Mouse (Mus musculus) heart, postnatal 10 days (tissue): ENCODE results near the gene Rnf11. TPM values are rescaled to one million over a fixed set of nuclear protein-coding genes. Genes with fewer than 3 reads are reported as not detected.

Experiments
- DNase-seq, 2 experiments: peaks; one replicate each; pipeline ENCODE4 v3.0.0; 2021
- intact Hi-C: fragments of 180-260 bp; cut with DNase I; formaldehyde crosslinking; loops from one replicate; pipeline ENCODE4 v1.15.1; 2025
- total RNA-seq, 2 experiments: library from RNA; stranded (reverse); gene quantifications; 2 replicates each; pipeline ENCODE4 v1.2.3; 2021

Rnf11 gene
- total RNA-seq, 2 experiments from 2014 or later: 107 to 112 TPM

DNA sequence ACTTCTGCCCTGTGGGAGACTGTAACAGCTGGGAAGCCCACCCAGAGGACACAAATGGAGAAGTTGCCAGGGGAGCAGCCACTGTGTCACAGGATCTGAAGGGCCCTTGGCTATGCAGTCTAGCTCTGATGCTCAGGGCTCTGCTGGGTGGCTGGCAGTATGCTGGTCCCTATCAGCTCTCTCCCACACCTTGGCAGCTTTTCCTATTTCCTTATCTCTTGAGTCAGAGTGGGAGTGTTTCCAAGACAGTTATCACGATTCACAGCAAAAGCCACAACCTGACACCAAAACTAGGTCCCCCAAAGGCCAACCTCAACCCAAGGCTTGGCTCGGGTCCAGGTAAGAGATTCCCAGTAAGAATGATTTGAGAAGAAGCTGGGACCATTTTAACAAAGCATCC lies 39.1 kb downstream of the Rnf11 start:
- DNase-seq: peak; percentile 37 to 60

DNA sequence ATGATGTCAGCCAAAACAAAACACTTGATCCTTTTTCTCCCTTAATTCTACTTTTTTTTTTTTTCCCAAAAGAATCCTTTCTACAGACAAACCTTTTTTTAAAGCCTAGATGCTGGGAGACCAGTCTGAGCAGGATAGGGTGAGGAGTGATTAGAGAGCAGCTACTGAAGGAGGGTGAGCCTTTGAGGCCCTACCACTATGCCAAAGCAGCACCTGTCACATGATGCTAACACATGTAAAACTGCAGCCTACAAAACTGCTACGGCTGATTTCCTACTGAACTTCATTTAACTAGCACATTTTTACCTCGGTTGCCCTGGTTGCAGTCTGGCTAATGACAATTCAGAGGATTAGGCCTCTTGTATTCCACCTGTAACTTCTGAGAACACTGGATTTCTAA lies 39.6 kb downstream of the Rnf11 start:
- intact Hi-C loops: no loop called here
- DNase-seq: no peak

More for the DNA sequence above, 39.1 kb downstream of the Rnf11 start:
- intact Hi-C loops: no loop called here

DNA sequence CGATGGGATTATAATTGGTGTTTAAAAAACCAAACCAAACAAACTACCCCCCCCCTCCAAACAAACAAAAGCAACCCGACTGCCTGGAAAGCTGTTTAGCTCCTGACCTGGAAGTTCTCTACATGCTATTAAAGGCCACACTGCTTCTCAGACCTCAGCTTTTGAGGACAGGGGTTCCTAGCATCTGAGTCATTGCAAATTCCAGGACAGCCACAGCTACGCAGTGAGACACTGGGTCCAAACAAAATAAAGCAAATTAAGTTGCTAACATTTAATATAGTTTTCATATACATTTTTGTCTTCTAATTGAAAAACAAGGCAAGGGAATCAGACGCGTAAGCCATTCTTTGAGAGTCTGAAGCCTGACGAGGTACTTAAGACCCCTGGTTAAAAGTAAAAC lies 40.1 kb downstream of the Rnf11 start:
- no peak for DNase-seq
- intact Hi-C loops: no loop called here

DNA sequence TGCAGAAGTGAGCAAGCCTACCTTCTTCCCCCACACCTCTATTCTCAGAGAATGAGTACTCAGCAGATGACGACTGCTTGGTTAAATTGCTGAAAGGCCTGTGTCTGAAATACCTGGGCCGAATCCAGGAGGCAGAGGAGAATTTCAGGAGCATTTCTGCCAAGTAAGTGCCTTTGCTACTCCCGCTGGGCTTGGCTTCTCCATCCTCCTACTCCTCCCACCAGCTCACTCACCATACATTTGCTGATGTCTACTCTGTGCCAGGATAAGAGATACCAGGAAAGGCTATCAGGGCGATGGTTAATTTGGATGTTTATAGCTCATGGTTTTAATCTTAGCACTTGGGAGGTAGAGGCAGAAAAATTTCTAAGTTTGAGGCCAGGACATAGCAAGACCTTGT lies 41.9 kb downstream of the Rnf11 start:
- DNase-seq: no peak
- intact Hi-C loops: no loop called here

DNA sequence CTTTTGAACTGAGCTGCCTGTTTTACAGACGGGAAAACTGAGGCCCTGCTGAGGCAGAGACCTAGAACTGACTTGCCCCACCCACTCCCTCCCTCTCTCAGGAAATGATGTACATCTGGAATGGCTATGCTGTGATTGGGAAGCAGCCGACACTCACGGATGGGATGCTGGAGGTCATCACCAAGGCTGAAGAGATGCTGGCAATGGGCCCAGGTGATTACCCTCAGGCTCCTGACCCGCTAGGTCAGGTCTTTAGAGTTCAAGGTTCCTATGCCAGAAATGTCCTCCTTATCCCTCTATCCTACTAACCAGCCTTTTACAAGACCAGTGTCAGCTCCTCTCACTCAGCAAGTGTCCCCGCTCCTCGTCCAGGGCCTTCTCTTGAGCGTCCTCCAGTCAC lies 42.4 kb downstream of the Rnf11 start:
- intact Hi-C loops: no loop called here

DNA sequence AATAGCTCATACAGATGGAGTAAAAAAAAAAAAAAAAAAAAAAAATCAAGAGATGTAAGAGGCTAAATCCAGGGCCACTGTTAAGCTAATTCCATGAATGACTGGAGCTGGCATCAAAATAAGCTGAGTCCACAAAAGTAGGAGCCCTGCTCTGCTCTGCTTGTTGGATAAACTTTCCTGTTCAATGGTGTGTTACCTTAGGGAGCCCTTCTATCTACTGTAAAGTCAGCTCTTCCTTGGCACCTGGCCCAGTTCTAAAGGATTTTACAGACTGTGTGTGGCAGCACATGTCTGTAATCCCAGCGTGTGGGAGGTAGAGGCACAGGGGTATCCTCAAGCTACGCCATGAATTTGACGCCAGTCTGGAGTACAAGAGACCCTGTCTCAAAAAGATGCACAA lies 43.5 kb downstream of the Rnf11 start:
- DNase-seq: no peak
- intact Hi-C loops: no loop called here

More for the DNA sequence above, 42.4 kb downstream of the Rnf11 start:
- no peak for DNase-seq

DNA sequence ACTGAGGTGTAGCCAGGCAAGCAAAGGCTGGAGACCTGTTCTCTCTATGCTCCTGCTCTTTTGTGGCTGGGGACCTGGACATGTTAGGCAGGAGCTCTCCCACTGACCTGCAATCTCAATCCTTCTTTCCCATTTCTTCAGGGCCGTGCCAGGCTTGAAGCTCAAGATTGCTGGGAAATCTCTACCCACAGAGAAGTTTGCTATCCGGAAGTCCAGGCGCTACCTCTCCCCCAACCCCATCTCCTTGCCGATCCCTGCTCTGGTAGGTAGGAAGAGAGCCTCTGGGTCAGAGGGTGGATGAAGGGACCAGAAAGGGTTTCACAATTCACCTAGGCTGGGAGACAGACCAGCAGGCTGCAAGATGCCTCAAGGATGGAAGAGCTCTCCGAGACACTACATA lies 44.1 kb downstream of the Rnf11 start:
- DNase-seq: no peak
- intact Hi-C loops: no loop called here

DNA sequence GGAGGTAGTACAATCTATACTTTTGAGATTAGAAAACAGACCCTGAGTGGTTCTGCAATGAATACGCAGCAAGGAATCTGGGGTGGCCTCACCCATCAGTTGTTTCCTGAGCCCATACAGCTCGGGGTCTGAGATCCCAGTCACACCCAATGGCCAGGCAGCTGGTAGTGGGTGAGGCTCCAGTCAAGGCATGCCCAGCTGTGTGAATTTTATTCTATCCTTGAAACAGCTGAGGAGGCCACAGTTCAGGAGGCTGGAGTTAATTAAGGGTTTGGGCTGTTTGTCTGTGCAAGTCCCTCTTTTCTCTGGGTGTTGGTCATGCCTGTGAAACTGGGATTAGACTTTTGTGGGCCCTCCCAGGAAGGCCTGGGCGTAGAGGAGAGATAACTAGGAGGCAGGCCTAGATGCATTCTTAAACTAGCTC lies 44.7 kb downstream of the Rnf11 start:
- intact Hi-C loops: loop anchor here (5.0 kb wide), 1 partner anchor 287 kb away; no protein-coding TSS in a partner anchor
- DNase-seq: peak; percentile 24 to 36

DNA sequence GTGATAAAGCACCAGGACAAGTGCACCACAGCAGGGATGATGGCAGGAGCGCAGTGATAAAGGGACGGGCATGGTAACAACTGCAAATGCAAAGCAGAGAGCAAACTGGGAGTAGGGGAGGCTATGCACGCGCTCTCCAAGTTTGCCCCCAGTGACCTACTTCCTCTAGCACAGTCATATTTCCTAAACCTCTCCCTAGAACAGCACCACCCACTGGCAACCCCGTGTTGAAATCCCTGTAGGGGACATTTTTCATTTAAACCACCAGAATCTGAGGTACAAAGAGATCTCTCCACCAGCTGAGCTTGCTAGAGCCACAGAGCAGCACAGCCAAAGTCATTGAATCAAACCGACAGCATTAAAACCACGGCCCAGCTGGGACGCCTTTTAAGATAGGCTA lies 45.4 kb downstream of the Rnf11 start:
- no peak for DNase-seq
- intact Hi-C loops: loop anchor here (5.0 kb wide), 1 partner anchor 288 kb away; no protein-coding TSS in a partner anchor

DNA sequence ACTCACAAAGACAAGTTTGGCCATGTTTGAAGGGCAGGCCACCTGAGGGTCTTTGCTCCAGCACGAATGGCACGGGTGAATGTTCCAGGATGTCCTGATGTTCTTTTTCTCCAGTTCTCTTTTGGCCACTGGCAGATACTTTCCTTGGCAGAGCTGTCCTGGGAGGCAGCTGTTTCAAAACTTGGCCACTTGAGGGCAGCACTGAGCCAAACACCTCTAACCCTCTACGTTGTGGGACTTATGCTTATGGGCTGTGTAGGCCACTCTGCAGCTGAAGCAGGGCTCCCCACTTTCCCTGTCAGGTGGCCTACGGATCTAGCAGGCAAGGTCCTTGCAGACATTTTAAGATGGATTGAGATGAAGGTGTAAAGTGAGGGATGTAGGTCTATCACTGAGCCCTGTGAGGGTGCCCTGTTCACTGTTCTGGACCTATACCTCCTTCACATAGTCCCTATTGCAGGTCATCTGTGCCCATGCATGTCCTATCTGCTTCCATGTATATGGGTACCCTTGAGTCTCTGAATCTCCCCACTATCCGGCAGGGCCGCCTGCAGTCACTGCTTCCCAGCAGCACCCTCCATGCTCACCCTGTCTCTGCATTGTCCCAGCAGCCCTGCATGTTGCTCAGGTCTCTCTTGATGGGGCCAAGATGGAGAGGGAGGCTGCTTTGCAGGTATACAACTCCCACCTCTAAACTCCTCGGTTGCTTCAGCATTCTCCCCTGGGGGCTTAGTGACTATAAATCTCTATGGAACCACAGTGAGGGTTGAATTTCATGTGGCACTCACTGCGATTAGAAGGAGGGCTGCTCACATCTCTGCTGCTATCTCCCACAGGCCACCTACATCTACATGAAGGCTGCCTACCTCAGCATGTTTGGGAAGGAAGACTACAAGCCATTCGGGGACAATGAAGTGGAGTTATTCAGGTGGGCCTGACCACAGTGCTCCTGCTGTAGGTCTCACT lies 46.3 kb downstream of the Rnf11 start:
- peak; percentile 75 to 85 for DNase-seq
- intact Hi-C loops: loop anchor here (1.0 to 5.0 kb wide), 3 partner anchors 37 to 289 kb away; no protein-coding TSS in a partner anchor

DNA sequence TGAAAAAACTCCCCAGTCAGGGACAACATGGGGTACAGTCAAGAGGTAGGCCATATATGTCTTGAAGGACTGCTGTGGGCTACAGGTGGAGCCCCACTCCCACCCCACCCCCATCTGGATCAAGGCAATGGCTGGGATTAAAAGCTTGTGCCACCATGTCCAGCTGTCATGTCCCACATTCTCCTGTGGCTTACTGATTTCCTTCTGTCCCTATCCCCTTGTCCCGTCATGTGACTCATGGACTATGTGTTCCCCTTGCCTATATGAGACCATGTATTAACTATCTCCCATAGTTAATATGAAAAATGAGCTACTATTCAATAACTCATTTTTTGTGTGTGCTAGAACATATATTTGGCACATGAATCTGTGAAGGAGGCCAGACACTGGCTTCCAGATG lies 50.3 kb downstream of the Rnf11 start:
- no peak for DNase-seq
- intact Hi-C loops: no loop called here

DNA sequence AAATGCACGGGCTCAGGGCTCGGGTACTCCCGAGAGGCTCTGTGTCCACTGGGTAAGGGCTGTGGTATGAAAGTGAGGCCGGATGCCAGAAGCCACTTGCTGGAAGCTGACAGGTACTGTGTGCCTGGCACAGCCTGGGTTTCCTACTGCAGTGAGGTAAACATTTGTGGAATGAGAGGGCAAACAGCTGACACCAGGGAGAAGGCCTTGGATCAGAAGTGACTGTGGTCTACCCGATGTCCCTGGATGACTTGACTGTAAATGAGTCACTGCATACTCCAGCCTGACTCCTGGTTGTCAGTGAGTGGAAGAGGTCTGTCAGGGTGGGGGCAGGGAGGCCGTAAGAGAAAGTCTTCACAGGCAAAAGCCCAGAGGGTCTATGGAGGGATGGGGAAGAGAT lies 50.9 kb downstream of the Rnf11 start:
- DNase-seq: peak; percentile 81 to 86
- intact Hi-C loops: no loop called here

DNA sequence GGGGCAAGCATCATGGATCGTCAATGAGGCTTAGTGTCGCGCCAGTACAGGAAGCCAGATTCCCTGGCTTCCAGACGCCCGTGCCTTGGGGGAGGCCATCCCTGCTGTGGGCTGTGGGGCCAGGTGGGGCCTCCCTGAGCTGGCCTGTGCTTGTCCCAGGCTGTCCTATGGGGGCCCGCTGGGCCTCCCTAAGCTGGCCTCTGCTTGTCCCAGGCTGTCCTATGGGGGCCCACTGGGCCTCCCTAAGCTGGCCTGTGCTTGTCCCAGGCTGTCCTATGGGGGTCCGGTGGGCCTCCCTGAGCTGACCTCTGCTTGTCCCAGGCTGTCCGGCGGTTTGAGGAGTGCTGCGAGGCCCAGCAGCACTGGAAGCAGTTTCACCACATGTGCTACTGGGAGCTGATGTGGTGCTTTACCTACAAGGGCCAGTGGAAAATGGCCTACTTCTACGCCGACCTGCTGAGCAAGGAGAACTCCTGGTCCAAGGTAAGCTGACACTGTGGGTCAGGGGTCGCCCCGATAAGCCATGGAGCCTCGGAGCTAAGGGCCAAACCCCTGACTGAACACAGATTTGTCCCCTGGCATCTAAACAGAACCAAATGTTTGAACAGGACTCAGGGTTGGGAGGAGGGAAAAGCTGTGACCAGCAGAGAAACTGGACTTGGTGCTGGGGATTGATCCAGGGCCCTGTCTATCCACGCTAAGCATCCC lies 51.7 kb downstream of the Rnf11 start:
- intact Hi-C loops: no loop called here
- no peak for DNase-seq

DNA sequence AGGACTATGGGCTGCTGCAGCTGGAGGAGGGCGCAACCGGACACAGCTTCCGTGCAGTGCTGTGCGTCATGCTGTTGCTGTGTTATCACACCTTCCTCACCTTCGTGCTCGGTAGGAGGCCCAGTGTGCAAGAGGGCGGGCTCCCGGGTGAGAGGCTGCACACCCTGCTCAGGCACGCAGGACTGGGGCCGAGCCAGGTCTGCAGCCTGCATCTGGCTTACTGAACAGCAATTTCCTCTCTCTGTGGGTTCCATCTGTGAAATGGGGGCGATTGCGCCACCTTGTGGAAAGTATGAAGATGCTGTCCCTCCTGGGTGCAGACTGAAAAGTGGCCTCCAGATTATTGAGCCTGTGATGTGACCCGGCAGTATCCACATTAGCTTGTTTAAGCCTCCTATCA lies 53.7 kb downstream of the Rnf11 start:
- DNase-seq: peak; percentile 55 to 64
- intact Hi-C loops: no loop called here

DNA sequence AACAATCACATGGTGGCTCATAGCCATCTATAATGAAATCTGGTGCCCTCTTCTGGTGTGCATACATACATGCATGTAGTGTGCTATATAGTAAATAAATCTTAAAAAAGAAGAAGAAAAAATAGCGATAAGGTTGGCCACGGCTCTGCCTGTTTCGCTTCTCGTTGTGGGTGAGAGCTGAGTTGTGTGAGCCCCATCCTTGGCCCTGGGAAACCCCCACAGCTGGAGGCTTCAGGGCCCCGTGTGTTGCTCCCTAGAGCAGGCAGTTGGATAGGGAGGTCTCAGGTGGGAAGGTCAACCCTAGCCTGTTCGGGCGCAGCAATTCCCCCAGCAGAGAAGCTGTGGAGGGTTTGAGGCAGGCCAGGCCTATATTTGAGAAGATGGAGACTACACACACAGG lies 54.3 kb downstream of the Rnf11 start:
- no peak for DNase-seq
- intact Hi-C loops: no loop called here

DNA sequence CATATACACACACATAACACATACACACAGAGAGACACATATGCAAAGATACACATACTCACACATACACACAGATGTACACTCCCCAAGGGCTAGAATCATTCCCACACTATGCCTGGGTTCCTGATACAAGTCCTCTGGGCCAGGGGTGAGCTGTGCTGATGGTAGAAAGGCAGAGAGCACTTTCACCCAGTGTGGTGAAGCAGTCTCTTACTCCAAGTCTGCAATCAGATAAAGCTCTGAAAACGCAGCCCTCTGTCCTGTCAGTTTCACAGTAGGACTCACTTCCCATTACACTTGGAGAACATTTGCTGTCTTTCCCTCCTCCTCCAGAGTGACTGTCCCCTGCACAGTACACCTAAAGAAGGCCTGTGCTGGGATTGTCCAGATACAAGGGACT lies 57.5 kb downstream of the Rnf11 start:
- intact Hi-C loops: no loop called here

DNA sequence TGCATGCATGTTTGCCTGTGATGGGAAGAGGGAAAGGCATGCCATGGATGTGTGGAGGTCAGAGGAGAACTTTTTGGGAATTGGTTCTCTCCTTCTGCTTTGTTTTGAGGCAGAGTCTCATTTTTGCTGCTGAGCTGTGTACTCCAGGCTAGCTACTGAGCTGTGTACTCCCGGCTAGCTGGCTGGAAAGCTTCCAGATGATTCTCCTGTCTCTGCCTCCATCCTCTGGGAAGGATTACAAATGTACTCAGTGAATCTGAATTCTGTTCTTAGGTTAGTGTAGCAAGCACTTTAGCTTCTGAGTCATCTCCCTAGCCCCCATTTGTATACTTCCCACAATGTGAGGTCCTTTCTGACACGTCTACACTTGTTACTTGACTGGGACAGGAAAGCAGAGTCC lies 61.1 kb downstream of the Rnf11 start:
- DNase-seq: no peak
- intact Hi-C loops: no loop called here

More for the DNA sequence above, 57.5 kb downstream of the Rnf11 start:
- no peak for DNase-seq

DNA sequence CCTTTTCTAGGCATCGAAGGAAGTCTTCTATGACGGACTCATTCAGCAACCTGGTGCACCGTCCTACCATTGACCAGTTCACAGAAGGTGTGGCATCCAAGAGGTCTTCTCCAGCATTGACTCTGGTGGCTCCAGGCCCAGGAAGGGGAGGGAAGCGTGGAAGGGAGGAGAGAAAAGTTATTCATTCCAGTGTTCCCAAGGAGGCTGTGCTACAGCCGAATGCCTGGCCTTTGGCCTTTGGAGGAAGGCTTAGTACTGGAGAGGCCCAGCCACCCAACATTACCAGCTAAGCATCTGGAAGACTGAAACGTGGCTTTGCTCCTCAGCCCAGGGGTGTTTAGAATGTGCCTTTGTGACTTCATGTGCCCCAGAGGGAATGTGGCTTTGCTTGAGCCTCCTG lies 62.1 kb downstream of the Rnf11 start:
- no peak for DNase-seq
- intact Hi-C loops: no loop called here

DNA sequence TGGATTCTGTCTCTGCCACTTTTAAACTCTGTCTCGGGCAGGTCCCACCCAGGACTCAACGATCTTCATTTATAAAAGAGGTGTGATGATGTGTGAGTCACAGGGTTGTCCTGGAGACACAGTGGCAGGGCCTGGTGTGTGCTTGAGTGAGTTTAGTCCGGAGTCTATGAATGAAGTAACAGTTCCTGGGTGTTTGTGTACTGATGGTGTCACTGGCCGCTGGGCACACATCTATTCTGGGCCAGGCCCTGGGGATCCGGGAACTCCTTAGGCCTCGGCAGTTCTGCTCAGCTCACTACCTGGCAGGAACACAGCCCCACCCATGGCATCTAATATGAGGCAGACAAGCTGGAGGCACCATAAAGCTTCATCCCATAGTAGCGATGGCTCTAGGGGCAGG lies 62.9 kb downstream of the Rnf11 start:
- intact Hi-C loops: no loop called here
- no peak for DNase-seq

DNA sequence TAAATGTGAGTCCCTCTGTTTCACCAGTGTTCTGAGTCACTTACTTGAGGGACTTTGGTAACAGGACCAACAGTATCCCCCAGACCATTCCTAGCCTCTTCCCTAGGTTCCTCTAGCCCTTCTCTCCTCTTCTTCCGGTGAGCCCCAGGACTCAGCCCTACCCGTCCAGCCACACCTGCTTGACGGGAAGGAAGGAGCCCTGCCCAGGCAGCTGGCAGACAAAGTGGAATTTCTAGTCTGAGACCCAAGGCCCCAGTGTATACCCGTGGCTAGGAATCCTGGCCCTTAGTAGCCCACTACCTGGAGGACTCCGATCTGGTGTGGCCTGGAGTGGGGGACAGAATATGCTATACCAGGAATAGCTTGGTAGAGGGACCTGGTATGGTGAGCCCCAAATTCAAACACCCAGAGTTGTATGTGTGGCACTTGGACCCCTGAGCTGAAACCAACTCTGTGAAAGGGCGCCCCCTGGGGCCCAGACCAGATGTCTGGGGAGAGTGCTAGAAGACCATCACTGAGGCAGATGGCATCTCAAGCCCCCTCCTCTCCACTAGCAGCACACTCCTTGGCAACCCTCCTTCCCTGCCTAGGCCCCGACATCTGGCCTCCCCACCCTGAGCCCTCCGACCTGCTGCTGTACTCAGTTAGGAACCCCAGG lies 64.3 kb downstream of the Rnf11 start:
- intact Hi-C loops: no loop called here
- DNase-seq: no peak

DNA sequence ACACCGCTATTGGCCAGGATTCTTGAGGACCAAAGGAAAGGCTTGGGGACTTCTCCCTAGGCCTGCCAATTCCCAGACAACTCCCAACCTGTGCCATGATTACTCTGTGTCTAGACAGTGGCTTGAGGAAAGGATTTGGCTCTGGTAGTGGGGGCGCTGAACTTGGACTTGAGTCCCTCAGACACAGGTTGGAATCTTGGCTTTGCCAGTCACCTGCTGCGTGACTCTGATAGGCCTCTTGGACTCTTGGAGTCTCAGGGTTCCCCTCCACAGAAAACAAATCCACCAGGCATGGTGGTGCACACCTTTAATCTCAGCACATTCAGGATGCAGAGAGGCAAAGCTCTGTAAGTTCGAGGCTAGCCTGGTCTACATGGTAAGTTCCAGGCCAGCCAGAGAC lies 65.0 kb downstream of the Rnf11 start:
- intact Hi-C loops: no loop called here
- no peak for DNase-seq
